Mouse (Mus musculus) cortical plate, adult 2 months (tissue): ENCODE data around the gene Neurod2.

Experiments used
- CTCF ChIP-seq: fragments of 200-500 bp; IDR thresholded peaks from 2 replicates; pipeline ENCODE4 v1.5.1; 2011; ENCODE audit warnings: mild to moderate bottlenecking, control low read depth, low read length; ENCODE audit not compliant: insufficient read depth; ENCODE audit errors: extremely low read depth
- POLR2A ChIP-seq: fragments of 200-500 bp; IDR thresholded peaks from 2 replicates; pipeline ENCODE4 v1.6.1; 2011; ENCODE audit warnings: mild to moderate bottlenecking, low read length, control low read depth; ENCODE audit not compliant: insufficient read depth; ENCODE audit errors: extremely low read depth

- TF ChIP-seq CTCF (no peak), POLR2A (no peak)
Measured at GRCm38 (mm10) chr11:98323933-98324332, 5.5 kb downstream of the Neurod2 start.
